Mouse (Mus musculus) kidney, postnatal 25 days (tissue): ENCODE data around the gene Rrp15.

Experiments used
- DNase-seq, 2 experiments: peaks; one replicate each; pipeline ENCODE4 v3.0.0; 2021; ENCODE audit warnings: mixed read lengths in 2 of 2

The Rrp15 gene

DNA sequence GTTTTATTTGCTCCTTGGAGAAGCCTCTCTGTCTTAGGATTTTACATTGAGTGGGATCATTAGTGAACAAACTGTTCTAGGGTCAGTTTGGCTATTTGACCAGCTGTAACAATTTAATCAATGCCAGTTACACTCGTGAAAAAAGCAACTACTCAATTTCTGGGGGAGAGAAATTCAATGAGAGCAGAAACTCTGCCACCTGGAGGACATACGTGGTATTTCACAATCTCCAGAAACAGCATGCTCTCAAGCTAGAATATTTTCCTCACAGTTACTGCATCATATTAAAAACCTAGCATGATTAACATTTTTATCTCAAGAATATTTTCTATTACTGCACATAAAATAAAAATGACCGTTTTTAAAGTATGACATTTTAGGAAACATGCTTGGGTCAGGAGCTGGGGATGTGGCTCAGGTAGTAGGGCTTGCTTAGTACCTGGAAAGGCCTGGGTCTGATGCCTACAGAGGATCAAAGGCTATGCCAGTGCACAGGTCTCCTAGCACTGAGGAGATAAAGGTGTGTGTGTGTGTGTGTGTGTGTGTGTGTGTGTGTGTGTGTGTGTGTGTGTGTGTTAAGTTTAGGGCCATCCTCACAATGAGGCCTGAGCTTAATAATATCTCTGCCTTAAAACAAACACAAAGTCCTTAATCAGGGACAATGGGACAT, 36.2 kb downstream of the Rrp15 start:
- peak in 1 of 2 experiments; percentile 70 for DNase-seq

GRCm38 (mm10) chr1:186705915-186706248, 43.3 kb downstream of the Rrp15 start, which contains the start of gene Tgfb2:
Gene Tgfb2 (minus strand): TSS chr1:186705989.
- DNase-seq: no peak

DNA sequence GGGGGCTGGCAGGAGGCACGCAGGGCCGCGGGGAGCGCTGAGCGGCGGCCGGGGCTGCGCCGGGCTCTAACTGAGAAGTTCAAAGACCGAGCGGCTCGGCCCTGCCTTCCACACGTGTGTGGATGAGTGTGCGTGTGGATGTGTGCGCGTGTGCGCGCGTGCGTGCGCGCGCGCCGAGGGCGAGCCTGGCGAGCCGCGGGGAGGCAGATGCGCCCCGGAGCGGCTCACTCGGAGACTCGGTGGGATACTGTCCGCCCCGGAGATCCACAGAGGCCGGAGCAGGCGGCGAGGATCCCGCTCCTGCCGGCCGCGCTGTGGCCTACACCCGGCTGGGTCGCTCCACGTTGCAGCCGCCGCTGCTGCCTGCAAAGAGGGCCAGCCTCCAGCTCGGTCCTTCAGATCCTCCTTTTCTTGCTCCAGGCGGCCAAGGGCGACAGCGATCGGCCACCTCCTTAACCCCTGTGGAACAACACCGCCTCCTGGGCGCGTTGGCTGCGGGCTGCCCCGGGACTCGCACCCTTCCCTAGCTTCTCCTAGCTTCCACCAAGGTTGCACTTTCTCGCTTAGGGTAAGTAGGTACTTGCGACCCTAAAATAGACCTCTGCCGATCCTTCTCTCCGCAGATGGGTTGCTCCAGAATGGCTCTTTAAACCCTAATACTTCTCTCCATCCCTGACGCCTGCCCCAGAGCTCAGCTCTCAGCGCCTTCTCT, 43.8 kb downstream of the Rrp15 start:
- peak; percentile 50 to 79 for DNase-seq

DNA sequence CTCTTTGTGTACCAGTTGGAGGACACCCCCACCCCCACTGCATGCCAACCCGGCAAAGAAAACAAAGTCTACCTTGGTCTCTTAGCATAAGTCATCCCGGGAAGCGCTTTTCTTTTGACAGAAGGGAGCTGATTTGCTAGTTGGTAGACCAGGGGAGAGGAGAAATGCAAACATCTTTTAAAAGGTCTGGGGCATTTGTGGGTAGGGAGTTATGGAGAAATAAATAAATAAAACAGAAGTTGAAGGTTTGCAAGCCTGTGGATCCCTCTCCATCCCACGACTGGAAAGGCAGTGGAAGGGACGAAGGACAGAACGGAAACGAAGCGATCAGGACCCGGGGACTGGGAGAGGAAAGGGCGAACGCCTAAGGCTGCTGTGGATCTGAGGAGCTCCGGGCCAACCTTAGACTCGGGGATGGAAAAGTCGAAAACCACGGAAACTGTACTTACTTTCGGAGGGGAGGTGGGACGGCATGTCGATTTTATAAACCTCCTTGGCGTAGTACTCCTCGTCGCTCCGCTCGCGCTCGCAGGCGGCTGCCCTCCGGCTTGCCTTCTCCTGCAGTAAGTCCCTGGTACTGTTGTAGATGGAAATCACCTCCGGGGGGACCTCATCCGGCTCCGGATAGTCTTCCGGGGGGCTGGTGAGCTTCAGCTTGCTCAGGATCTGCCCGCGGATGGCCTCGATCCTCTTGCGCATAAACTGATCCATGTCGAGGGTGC, 45.0 kb downstream of the Rrp15 start:
- peak; percentile 13 to 43 for DNase-seq

GRCm38 (mm10) chr1:186703256-186703979, 45.7 kb downstream of the Rrp15 start:
- DNase-seq: peak in 1 of 2 experiments; percentile 32

GRCm38 (mm10) chr1:186702391-186703255, 46.5 kb downstream of the Rrp15 start:
- DNase-seq: no peak

GRCm38 (mm10) chr1:186701206-186701905, 47.8 kb downstream of the Rrp15 start:
- no peak for DNase-seq

DNA sequence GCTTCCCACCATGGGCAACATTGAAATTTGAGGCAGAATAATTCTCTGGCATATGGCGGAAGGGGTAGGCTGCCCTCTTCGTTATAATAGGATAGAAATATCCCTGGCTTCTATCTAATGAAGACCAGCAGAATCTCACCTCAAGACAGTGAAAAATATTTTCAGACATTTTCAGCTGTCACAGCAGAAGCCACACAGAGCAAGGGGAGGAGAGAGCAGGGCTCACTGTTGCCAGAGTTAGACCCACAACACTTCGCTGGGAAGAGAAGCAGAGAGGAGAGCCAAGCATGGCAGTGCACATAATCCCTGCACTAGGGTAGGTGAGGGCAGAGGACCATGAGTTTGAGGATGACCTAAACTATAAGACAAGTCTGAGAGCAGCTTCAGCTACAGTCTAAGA, 48.7 kb downstream of the Rrp15 start:
- DNase-seq: no peak

DNA sequence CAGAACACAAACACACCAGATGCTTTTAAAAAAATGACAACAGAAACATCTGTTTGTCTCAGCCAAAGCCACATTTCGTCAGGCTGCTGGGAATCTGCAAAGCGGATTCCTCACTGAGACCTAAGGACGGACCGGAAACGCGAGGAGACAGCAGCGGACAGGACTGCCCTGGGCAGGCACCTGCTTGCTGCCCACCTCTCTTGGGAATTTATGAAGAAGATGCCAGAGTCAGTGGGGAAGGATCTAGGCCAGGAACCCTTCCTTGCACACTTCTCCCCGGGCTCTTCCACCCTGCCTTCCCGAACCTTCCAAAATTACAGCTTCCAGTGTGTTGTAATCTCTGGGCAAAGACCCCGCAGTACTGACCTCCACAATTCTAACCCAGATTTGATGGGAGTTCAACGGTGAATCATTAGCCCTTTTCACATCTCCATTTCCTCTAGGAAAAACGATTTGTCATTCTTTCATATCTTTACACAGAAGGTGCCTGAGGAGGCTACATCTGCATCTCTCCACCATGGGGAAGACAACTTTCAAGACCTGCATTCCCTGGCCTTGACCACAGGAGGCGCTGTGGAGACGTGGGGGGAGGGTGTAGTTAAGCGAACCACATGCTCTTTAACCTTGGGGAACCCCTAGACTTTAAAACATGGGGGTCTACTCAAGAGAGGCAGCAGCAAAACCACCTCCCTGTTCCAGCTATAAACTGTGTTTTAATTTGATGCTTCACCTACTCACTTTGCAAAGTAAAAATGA, 50.4 kb downstream of the Rrp15 start:
- no peak for DNase-seq

- DNase-seq: no peak
Measured at GRCm38 (mm10) chr1:186696231-186696630, 52.9 kb downstream of the Rrp15 start.

- DNase-seq: no peak
Measured at GRCm38 (mm10) chr1:186695361-186695760, 53.8 kb downstream of the Rrp15 start.

DNA sequence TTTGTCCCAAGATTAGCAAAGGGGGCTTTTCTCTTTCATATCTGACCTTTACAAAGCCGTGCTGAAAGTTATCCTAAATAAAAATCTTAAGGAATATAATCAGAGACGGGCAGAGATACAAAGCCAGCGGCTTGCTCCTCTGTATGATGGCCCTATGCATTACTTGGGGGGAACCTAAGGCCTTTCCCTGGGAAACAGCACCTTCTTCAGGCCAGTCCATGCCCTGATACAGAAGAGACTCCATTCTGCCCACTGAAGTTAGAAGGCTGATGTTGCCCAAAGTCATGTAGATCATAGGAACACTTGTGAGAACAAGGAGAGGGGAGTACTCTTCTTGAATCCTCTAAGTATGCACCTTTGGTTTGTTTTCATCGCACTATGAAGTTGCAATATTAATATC, 56.8 kb downstream of the Rrp15 start:
- DNase-seq: no peak

- no peak for DNase-seq
Measured at GRCm38 (mm10) chr1:186691708-186692107, 57.5 kb downstream of the Rrp15 start.

- no peak for DNase-seq
Measured at GRCm38 (mm10) chr1:186684041-186684440, 65.1 kb downstream of the Rrp15 start.

DNA sequence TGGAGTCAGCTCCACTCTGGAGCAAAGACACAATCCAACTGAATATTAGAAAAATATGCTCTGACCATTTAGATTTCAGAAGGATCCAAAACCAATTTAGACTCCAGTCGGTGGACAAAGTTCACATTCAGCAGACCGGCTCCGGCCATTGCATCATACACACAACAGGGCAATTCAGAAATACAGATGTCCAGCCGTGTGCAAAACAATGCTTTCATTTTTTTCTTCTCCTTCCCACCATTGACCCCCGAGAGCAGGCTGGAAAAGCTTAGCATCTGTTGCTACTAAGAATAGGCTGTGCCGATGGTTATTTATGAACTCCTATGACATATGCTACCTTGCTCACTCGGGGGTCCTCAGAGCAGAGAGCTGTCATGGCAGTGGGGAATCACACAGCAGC, 66.6 kb downstream of the Rrp15 start:
- no peak for DNase-seq

- DNase-seq: no peak
Measured at GRCm38 (mm10) chr1:186677614-186678013, 71.5 kb downstream of the Rrp15 start.

GRCm38 (mm10) chr1:186676199-186676598, 73.0 kb downstream of the Rrp15 start:
- no peak for DNase-seq

GRCm38 (mm10) chr1:186675263-186675662, 73.9 kb downstream of the Rrp15 start:
- no peak for DNase-seq

DNA sequence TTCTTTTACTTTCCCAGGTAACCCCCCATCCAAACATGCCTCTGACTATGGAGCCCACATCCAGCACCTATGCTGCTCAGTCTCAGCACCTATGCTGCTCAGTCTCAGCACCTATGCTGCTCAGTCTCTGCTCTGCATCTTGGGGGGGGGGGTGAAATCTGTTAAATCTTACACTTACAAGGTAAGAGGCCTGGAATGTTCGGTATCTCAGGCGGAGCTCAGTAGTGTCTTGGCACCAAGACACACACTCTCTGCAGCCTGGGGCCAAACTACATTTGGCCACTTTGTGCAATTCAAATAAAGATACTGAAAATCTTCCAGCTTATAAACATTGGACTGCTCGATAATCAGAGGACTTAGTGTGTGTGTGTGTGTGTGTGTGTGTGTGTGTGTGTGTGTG, 74.5 kb downstream of the Rrp15 start:
- DNase-seq: no peak

- DNase-seq: no peak
Measured at GRCm38 (mm10) chr1:186673166-186673565, 76.0 kb downstream of the Rrp15 start.
